Mouse (Mus musculus) neural tube, embryonic 11.5 days (tissue): Measurements from ENCODE around the gene Cbx4. TPM values are rescaled to one million over a fixed set of nuclear protein-coding genes. Genes with fewer than 3 reads are reported as not detected.
A peak's percentile ranks its signal among the peaks of the same experiment; 100 is the strongest.

Experiments used
- ATAC-seq: fragments of 200-750 bp; cut with Nextera tagmentation; 2 replicates; pipeline ENCODE4 v1.8.0; 2017; ENCODE audit warnings: moderate number of reproducible peaks, mild to moderate bottlenecking, moderate TSS enrichment, moderate library complexity; ENCODE audit not compliant: insufficient read depth, low FRiP score, low TSS enrichment
- DNase-seq: peaks from one replicate; pipeline ENCODE4 v3.0.0-alpha.2; 2015; ENCODE audit warnings: low spot score
- H3K27ac ChIP-seq: fragments of 300-500 bp; sonication (generic); 2 replicates; pipeline ENCODE4 v1.5.1; 2014; ENCODE audit warnings: low read depth, mild to moderate bottlenecking, low read length
- H3K27me3 ChIP-seq: fragments of 300-500 bp; sonication (generic); 2 replicates; pipeline ENCODE4 v1.6.1; 2014; ENCODE audit warnings: mild to moderate bottlenecking, low read length, mixed read lengths; ENCODE audit not compliant: control insufficient read depth, insufficient read depth
- H3K36me3 ChIP-seq: fragments of 300-500 bp; sonication (generic); 2 replicates; pipeline ENCODE4 v1.6.1; 2014; ENCODE audit warnings: mild to moderate bottlenecking, low read length, moderate library complexity, mixed read lengths; ENCODE audit not compliant: control insufficient read depth, insufficient read depth
- H3K4me1 ChIP-seq: fragments of 300-500 bp; sonication (generic); 2 replicates; pipeline ENCODE4 v1.6.1; 2014; ENCODE audit warnings: low read length, mixed read lengths; ENCODE audit not compliant: control insufficient read depth, insufficient read depth
- H3K4me2 ChIP-seq: fragments of 300-500 bp; sonication (generic); 2 replicates; pipeline ENCODE4 v1.6.1; 2014; ENCODE audit warnings: low read depth, mild to moderate bottlenecking, moderate library complexity
- H3K4me3 ChIP-seq: fragments of 300-500 bp; sonication (generic); 2 replicates; pipeline ENCODE4 v1.5.1; 2014; ENCODE audit warnings: low read depth, low read length
- H3K9ac ChIP-seq: fragments of 300-500 bp; sonication (generic); 2 replicates; pipeline ENCODE4 v1.6.1; 2014; ENCODE audit warnings: mild to moderate bottlenecking, low read length
- H3K9me3 ChIP-seq: fragments of 300-500 bp; sonication (generic); 2 replicates; pipeline ENCODE4 v1.6.1; 2016; ENCODE audit warnings: low read length; ENCODE audit not compliant: control insufficient read depth
- WGBS: fragments of 180-500 bp; shearing (Covaris S2); extraction: QIAGEN DNeasy Blood & Tissue Kit; methylation state at CpG from one replicate; pipeline ENCODE4 v1.1.7; 2014; 5-methylcytosine and 5-hydroxymethylcytosine counted together
- polyA plus RNA-seq: library from polyadenylated mRNA; unstranded; fragments of >200 nt; fragmentation: Nextera tagmentation; extraction: Ambion mirVana; gene quantifications from 2 replicates; pipeline ENCODE4 v1.2.1, GENCODE M21; 2014

Gene Cbx4
- polyA plus RNA-seq, 1 experiment from 2014 or later = 6.1 TPM

DNA sequence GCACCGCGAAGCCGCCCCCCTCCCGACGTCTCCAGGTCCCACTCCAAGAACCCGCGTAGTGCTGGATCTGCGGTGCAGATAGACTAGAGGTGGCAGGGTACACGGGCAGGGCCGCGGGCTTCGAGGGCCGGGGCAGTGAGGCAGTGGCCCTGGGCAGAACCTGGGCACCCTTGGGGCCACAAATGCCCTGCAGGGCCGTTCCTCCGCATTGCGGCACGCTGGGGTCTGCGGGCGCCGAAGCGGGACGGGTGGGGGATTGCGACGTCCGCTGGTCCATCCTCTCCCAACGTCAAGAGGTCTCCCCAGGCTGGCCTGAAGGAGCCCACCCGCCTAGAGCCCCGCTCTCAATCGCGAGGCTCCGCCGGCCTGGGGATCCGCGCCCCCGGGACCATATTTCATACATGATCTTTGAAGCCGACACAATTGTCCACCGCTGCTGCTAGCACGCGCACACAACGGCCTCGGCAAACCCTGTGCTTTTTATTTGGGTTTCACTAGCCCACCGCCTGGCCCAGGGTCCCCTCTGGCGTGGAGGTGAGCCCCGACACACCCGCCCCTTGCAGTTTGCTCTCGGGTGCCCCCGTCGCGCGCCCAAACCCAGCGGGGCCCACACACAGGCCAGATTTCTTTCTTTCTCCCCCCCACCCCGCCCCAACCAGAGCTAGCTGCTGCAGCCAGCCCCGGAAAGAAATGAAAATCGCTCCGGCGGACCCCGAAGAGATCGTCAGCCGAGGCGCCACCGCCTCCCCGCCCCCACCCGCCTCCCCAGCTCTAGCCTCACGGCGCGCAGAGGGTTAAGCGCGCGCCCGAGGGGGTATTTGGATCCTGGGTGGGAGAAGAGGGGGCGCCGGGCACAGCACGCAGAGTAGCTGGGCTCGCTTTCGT lies 4.3 kb upstream of the Cbx4 start:
- H3K36me3 ChIP-seq = no peaks in the 10 kb centered on the region
- H3K4me2 ChIP-seq = peak overlapping the region; percentile 95
- WGBS = under 1% methylated on average over 75 of the region's 75 CpGs
- H3K9me3 ChIP-seq = no peaks in the 10 kb centered on the region
- H3K27ac ChIP-seq = peak overlapping the region; percentile 34; the same call in 1 of the 2 replicates
- H3K4me3 ChIP-seq = peak overlapping the region; percentile 50
- DNase-seq = peak; percentile 62
- peaks cover 23% of the 10 kb centered on the region for H3K4me1 ChIP-seq
- H3K9ac ChIP-seq = peak overlapping the region; percentile 65
- no peak; the same call in 1 of the 2 replicates for ATAC-seq
- H3K27me3 ChIP-seq = peaks cover 57% of the 10 kb centered on the region

DNA sequence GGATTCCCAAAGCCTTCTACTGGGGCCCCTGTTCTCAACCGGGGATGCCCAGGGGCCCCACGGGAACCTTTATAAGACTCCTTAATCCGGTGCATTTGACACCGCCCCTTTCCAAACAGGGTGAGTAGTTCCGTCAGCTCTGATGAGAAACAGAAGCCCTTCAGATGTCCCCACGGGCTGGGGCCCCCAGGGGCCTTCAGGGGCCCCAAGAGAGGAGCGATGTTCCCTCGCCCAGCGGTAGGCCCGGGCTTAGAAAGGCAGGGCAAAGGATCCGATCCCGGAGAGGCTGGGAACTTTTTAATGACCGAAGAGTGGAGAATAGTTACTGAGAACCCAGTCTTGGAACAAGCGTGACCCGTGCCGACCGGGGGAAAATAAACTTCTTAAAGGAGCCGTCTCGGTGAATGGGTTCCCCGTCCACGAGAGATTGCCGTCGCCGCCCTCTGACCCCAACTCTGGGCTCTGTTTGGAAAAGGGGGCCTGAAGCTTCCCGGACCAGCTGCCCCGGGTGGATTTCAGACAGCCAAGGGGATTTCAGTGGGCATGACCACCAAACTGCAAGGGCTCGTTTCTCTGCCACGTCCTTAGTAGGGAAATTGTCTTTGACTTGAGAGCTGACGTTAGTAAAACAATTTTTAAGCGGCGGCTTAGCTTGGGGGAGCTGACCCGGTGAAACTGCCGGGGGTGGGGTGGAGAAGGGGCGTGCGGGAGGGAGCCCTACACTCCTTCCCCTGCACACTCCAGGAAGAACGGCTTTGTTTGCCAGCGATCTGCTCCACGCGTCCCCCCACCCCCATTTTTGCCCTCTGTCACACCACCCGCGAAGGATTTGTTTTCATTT lies 3.4 kb upstream of the Cbx4 start:
- DNase-seq = no peak
- under 1% methylated on average over 41 of the region's 41 CpGs for WGBS
- Histone ChIP-seq H3K4me2 (peak overlapping the region; percentile 95), H3K9ac (peak overlapping the region; percentile 65; the same call in 1 of the 2 replicates), H3K4me3 (peak overlapping the region; percentile 50), H3K27me3 (peaks cover 54% of the 10 kb centered on the region), H3K36me3 (no peaks in the 10 kb centered on the region), H3K27ac (no peak overlapping the region), H3K4me1 (peaks cover 27% of the 10 kb centered on the region), H3K9me3 (no peaks in the 10 kb centered on the region)
- ATAC-seq = no peak

DNA sequence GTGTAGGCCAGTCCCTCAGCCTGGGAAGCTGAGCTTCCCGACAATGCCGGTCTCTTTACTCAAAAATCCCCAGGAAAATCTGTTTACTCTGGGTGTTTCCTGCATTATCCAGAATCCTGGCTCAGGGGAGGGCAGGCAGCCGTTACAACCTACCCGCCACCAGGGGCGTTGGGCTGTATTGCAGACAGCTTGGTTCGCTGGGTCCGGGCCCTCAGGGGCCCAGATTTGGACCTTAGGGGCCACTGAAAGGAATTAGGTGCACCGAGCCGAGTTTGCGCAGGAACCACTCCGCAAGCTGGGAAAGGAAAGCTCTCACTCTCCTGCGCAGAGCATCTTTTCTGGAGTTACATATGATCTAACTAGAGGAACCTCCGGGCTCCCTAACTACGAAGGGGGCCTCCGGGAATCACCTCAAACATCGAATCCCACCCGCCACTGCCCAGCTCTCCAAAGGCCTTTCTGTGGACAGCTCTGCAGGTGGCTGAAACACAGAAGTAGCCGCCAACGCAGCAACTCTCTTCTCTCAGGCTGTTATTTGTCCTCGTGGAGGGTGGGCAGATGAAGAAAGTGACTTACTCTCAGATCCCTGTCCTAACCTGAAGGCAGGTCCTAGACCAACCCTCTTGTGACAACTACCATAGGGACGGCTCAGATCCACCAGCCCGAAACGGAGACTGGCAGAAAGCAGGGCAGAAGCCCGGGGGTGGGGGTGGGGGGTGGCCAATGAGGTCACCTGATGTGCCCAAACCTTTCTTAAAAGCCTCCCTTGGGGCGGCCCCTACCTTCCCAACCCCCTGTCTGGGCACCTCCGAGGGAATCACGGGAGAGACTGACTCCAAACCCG lies 2.6 kb upstream of the Cbx4 start:
- WGBS = under 1% methylated on average over 28 of the region's 28 CpGs
- Histone ChIP-seq H3K4me1 (peaks cover 36% of the 10 kb centered on the region), H3K27me3 (peaks cover 62% of the 10 kb centered on the region), H3K9me3 (no peaks in the 10 kb centered on the region), H3K27ac (no peak overlapping the region), H3K4me2 (no peak overlapping the region), H3K4me3 (no peak overlapping the region; the same call in 1 of the 2 replicates), H3K36me3 (no peaks in the 10 kb centered on the region), H3K9ac (no peak overlapping the region)
- ATAC-seq (no peak), DNase-seq (peak; percentile 50)

DNA sequence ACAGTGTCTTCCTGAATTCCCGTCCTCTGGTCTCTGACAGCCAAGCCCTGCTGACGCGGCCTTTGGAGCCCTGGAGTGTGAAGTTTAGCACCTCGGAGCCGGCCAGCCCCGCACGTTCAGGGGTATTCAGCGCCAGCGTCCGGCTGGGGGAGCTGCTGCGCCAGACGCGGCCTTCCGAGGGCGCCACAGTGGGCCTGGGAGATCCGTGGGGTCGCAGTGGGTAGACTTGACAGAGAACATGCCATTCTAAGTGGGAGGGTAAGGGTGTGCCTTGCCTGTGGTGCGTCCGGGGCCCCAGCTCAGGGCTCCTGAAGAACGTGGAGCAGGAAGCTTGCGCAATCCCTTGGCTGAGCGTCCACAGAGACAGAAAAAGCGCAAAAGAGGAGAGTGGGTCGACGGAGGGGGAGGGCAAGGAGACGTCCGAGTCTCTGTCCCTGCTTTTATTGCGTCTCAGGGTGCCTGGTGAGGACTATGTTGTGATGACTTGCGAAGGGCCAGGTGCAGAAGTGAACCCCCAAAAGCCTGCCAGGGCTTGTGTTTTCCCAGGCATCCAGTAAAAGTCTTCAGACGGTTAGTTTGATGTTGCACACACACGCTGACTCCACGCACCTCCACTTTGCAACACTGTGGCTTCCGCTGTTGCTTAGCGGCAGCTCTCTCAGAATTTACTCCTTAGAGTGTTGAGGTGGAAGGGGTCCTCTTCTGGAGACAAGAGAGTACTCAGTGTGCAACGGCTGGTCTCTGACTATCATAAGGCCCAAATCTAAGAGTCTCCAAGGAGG lies 1.5 kb upstream of the Cbx4 start:
- peaks cover 73% of the 10 kb centered on the region for H3K27me3 ChIP-seq
- no peak overlapping the region for H3K4me3 ChIP-seq
- ATAC-seq (no peak), DNase-seq (no peak)
- H3K27ac ChIP-seq = no peak overlapping the region
- H3K9me3 ChIP-seq = no peaks in the 10 kb centered on the region
- whole genome bisulfite sequencing = 3% methylated on average over 35 of the region's 35 CpGs
- H3K4me2 ChIP-seq = no peak overlapping the region
- H3K36me3 ChIP-seq = no peaks in the 10 kb centered on the region
- peaks cover 44% of the 10 kb centered on the region for H3K4me1 ChIP-seq
- H3K9ac ChIP-seq = no peak overlapping the region

DNA sequence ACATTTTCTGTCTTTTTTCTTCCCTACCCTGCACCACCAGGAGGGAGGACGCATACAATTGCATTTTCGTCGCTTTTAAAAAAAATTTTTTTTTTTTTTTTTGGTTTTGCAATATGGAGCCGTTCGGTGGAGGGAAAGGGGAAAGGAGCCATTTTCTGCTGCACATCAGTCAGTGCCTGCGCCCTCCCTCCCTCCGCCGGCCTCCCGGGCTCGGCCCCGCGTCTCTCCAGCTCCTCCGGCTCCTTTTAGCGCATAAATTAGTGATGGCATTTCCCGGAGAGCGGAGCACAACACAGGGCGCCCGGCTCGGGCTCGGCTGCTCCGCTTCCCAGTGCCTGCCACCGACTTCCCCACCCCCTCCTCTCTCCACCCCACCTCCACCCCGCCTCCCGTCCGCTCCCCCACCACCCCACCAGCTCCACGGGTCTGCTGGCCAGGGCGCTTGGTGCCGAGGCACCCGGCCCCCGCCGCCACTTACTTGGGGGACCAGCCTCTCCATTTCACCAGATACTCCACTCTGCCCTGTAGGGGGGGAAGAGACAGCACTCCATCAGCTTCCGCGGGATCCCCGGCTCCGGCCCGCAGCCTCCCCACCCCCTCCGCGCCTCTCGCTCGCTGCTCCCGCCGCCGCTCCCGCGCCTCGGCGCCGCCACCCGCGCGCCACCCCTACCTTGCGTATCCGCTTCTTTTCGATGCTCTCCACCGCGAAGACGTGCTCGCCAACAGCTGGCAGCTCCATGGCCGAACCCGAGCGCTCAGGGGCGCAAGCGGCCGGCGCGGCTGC lies 550 bp downstream of the Cbx4 start:
- H3K9me3 ChIP-seq = no peaks in the 10 kb centered on the region
- 0% methylated on average over 39 of the region's 66 CpGs for WGBS
- peak overlapping the region; percentile 96 for H3K27ac ChIP-seq
- peak overlapping the region; percentile 87 for H3K9ac ChIP-seq
- DNase-seq = peak; percentile 83
- H3K36me3 ChIP-seq = 0 out of 2 replicates have a peak, but pooled peaks cover 2% of the 10 kb centered on the region
- H3K4me1 ChIP-seq = peaks cover 45% of the 10 kb centered on the region
- peak; percentile 63 for ATAC-seq
- peak overlapping the region; percentile 84 for H3K4me2 ChIP-seq
- H3K4me3 ChIP-seq = peak overlapping the region; percentile 77
- peaks cover 81% of the 10 kb centered on the region for H3K27me3 ChIP-seq

DNA sequence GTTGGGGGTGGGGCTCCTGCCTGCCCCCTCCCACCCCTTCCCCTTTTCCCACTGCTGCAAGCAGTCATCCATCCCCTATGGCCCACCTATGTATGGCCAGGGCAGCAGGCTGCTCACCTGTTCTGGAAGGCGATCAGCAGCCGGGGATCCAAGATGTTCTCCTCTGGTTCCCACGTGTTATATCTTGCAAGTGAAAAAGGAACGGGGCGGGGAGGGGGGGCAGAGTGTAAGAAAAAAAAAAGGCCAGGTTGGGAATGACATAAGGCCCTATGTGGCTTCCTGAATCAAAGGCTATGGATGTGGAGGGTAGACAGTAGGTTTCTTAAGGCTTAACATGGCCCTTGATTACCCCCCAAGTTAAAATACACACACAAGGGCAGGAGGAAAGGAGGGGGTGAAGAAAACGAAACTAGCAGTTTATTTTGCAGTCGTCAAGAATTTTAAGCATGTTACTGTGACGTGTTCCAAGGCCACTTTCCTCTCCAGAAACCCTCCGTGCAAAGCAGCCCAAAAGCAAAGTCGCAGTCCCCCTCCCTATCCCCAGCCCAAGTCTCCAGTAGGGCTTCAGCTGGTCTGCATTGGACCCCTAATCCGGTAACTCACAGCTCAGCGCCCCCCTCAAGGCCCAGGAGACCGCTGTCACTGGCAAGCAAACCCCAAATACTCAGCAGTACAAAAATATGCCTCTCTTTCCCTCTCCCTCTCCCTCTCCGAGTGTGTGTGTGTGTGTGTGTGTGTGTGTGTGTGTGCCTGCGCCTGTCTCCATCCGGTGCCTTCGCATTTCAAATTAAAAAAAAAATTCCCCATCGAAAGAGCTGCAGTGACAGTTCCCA lies 1.4 kb downstream of the Cbx4 start:
- no peak for ATAC-seq
- DNase-seq = peak; percentile 52
- Histone ChIP-seq H3K27me3 (peaks cover 81% of the 10 kb centered on the region), H3K9ac (peak overlapping the region; percentile 87), H3K9me3 (no peaks in the 10 kb centered on the region), H3K4me1 (peaks cover 38% of the 10 kb centered on the region), H3K4me3 (peak overlapping the region; percentile 77), H3K4me2 (peak overlapping the region; percentile 84), H3K27ac (peak overlapping the region; percentile 96), H3K36me3 (0 out of 2 replicates have a peak, but pooled peaks cover 2% of the 10 kb centered on the region)
- 2% methylated on average over 18 of the region's 18 CpGs for WGBS
